Mouse (Mus musculus) MEL-GATA-1-ER (cell line): ENCODE data around the gene Dbx1.
A peak's percentile ranks its signal among the peaks of the same experiment; 100 is the strongest.

ENCODE experiments used
- DNase-seq: peaks from one replicate; pipeline ENCODE4 v3.0.0-alpha.2; 2012; ENCODE audit warnings: low read depth; ENCODE audit errors: extremely low read depth

Dbx1 gene

GRCm38 (mm10) chr7:49633375-49633956 lies 3.2 kb downstream of the Dbx1 start:
- no peak for DNase-seq

GRCm38 (mm10) chr7:49632391-49632790 lies 4.3 kb downstream of the Dbx1 start:
- DNase-seq: no peak

DNA sequence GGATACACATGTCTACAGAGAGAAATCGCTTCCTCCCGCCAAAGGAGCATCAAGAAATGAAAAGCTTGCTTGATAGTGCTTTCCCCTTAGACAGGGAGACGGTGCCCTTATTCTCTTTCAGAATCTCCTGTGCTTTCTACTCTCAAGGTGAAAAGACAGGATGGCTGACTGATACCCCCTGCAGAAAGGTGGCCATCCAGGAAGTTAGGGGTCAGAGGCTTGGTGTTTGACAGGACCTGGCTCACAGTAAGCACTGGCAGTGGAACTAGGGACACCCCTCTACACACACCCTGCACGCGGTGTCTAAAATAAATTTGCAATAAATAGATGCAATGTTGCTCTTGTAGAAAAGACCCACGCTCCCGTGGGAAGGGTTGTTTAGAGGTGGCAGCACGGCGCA lies 4.8 kb downstream of the Dbx1 start:
- DNase-seq: no peak

- no peak for DNase-seq
These were observed 16.5 kb downstream of the Dbx1 start for GRCm38 (mm10) chr7:49620160-49620559.

GRCm38 (mm10) chr7:49617087-49617486 lies 19.6 kb downstream of the Dbx1 start:
- DNase-seq: no peak

GRCm38 (mm10) chr7:49616258-49616735 lies 20.4 kb downstream of the Dbx1 start:
- peak; percentile 38 for DNase-seq

- DNase-seq: peak; percentile 71
These were observed 31.5 kb downstream of the Dbx1 start for GRCm38 (mm10) chr7:49604965-49605795.

- DNase-seq: no peak
These were observed 32.4 kb downstream of the Dbx1 start for GRCm38 (mm10) chr7:49604244-49604643.

- DNase-seq: peak; percentile 32
These were observed 35.3 kb downstream of the Dbx1 start for GRCm38 (mm10) chr7:49601191-49601975.

DNA sequence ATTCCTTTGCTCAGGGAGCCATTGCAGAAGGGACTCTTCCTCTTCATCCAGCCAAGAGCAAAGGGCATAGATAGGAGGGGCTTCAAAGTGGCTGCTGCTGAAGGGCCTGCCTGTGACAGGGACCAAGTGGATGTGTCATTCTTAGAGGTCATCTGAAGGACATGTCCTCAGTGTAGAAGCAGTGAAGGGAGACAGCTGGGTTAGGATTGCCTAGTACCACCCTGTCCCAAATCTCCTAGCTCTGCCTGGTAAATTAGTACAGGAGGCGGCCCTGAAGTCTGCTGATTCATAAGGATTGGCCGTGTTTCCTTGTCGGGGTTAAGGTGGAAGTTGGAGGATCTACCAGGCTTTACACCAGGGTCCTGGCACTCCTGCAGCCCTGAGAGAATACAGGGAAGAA lies 36.7 kb downstream of the Dbx1 start:
- DNase-seq: no peak

- no peak for DNase-seq
These were observed 38.4 kb downstream of the Dbx1 start for GRCm38 (mm10) chr7:49598225-49598624.

DNA sequence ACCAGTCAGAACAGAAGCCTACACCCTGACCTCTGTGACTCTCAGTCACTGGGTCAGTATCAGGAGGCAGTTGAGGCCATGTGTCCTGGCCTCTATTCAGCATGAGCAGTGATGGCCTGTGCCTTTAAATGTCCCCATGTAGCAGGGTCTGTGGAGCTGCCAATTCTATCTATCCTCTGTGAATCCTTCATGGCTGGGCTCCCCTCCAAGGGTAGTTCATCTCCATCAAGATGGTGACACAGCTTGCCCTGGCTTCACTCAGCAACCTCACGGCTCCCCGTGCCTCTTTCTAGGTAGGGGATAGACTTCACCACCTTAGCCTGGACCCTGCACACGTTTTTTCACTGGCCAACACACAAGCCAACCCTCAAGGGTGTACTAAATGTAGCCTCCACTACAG lies 38.9 kb downstream of the Dbx1 start:
- DNase-seq: no peak

- no peak for DNase-seq
These were observed 47.0 kb downstream of the Dbx1 start for GRCm38 (mm10) chr7:49589635-49590034.

DNA sequence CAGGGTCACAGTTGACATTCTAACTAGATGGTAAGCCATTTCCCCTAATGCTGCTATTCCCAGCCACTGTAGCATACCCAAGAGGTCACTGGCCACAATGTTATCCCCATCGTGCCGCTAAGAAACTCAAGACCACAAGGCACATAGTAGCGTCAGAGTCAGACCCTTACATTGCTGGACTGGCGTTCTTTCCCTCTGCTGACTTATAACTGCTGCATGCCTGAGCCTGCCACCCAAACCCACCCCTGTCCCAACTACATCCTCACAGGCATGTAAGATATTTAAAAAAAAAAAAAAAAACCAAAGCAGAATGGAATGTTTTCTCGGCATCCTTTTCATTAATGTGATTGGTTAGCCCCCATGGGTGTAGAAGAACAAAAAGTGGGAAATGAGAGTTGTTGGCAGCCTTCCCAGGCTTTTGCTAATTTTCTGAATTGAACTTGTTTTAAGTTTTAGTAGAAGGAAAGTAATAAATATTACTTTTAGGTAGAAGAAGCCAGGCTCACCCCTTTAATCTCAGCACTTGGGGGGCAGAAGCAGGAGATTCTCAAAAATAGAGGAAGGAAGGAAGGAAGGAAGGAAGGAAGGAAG lies 50.0 kb downstream of the Dbx1 start:
- no peak for DNase-seq

DNA sequence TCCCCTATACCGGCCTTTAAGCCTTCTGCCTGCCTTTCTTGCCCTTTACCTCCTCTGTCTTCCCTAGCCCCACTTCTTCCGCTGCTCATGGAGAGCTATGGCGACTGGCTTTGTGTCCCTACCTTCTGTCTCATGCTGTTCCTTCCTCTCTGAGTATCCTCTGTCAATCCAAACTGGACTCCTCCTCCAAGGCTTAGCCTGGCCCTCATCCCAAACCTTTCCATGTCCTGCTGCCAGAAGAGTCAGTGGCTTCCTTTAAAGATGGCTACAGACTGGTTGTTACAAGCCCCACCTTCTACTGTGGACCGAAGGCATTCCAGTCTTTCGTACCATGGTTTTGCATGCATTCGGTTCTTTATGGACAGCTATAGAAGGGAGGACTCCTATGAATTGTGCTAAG lies 53.5 kb downstream of the Dbx1 start:
- DNase-seq: no peak

DNA sequence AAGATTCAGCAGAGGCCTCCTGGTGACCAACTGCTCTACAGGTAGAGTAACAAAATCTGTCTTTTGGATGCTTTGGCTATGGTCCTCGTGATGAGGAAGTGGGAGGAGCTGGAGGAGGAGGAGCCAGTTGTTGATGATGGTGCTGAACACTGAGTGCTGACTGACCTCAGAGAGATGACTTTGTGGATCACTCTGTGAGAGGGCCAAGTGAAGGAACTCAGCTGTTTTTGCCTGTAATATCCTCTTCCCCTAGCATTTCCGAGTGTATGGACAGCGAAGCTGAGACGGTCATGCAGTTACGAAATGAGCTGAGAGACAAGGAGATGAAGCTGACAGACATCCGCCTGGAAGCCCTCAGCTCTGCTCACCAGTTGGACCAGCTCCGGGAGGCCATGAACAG lies 54.1 kb downstream of the Dbx1 start:
- no peak for DNase-seq

- DNase-seq: no peak
These were observed 54.7 kb downstream of the Dbx1 start for GRCm38 (mm10) chr7:49581951-49582350.
